Mouse (Mus musculus): ENCODE measurements around the gene Sec61a1. TPM values are rescaled to one million over a fixed set of nuclear protein-coding genes. Genes with fewer than 3 reads are reported as not detected.
A peak's percentile ranks its signal among the peaks of the same experiment; 100 is the strongest.

Sec61a1 gene
- polyA plus RNA-seq, 1 experiment from 2014 or later = 168 TPM

DNA sequence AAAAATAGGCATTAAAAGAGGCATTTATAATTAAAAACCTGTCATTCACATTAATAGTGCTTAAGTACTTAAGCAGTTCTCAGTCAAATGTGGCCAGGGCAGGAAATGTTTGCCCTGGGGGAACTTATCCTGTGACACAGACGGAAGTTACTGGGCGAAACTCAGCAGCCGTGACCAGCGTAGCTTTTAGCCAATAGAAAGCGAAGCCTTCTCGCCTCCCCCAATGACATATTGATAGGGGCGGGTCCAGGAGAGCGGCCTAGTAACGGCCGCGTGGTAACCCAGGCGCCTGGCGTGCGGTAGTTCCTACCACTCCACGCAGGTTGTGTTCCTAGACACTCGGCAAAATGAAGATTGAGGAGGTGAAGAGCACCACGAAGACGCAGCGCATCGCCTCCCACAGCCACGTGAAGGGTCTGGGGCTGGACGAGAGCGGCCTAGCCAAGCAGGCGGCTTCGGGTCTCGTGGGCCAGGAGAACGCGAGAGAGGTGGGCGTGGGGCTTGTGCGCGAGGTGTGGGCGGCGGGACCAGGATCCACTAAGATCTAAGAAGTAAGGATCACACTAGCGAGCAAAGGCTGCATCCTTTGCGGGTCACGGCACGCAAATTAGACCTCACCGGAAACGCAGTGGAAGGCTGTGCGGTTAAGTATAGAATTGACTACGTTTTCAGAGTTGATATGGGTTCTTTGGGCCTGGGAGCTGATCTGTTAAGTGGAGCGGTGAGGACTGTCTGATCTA lies 53.4 kb downstream of the Sec61a1 start, which contains the start of gene Ruvbl1:
Gene Ruvbl1, plus strand, starts transcription at position 229 of the 740 bp plus-strand sequence.
- no peak for TF ChIP-seq CTCF (IDR thresholded peaks at IDR 0.05; ENCODE audit: low read depth)
- no peak for TF ChIP-seq EP300 (optimal IDR thresholded peaks at IDR 0.05)
- ATAC-seq (ENCODE audit: low FRiP score, low TSS enrichment) = peak; percentile 100

DNA sequence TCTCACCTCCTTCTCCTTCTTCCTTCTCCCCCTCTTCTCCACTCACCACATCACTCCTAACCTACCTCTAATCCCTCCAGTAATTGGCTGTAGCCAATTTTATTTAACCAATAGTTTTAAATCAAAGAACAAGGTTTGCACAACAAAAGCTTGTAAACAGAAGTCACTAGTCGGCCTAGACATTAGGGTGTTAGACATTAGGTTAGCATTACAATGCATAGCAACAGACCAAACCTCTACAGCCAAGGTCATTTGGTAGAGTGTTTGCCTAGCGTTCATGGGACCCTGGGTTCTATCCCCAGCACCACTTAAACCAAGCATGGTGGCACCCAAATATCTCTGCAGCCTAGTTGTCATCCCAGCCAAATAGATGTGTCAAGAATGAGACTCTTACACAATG lies 64.2 kb downstream of the Sec61a1 start:
- H3K9me3 ChIP-seq (ENCODE audit: control insufficient read depth, low read length) = no peaks in the 10 kb centered on the region
- no peak overlapping the region for H3K9ac ChIP-seq (ENCODE audit: low read length)
- ATAC-seq (ENCODE audit: low FRiP score, low TSS enrichment) (no peak), DNase-seq (ENCODE audit: low spot score) (no peak)
- H3K4me3 ChIP-seq (ENCODE audit: low read depth, low read length) = no peak overlapping the region
- TF ChIP-seq CTCF (IDR thresholded peaks at IDR 0.05; ENCODE audit: low read depth) (no peak), EP300 (optimal IDR thresholded peaks at IDR 0.05) (no peak)
- no peak overlapping the region for H3K27ac ChIP-seq (replicated peaks)
- WGBS = 61% methylated on average over 2 of the region's 2 CpGs
- no peaks in the 10 kb centered on the region for H3K27me3 ChIP-seq (ENCODE audit: control insufficient read depth, insufficient read depth, low read length)
- no peaks in the 10 kb centered on the region for H3K4me1 ChIP-seq (replicated peaks; ENCODE audit: control insufficient read depth, insufficient read depth)
- H3K4me2 ChIP-seq (replicated peaks; ENCODE audit: low read depth) = no peak overlapping the region
- no peaks in the 10 kb centered on the region for H3K36me3 ChIP-seq (ENCODE audit: control insufficient read depth, insufficient read depth, low read length)

More for the DNA sequence above, 53.4 kb downstream of the Sec61a1 start, which contains the start of gene Ruvbl1:
- Histone ChIP-seq H3K27ac (replicated peaks) (no peak within 1 kb of the TSS), H3K4me2 (replicated peaks; ENCODE audit: low read depth) (peak within 1 kb of the TSS; percentile 87), H3K27me3 (ENCODE audit: control insufficient read depth, insufficient read depth, low read length) (no peaks in the 10 kb centered on the region), H3K36me3 (ENCODE audit: control insufficient read depth, insufficient read depth, low read length) (peaks cover 5% of the 10 kb centered on the region; the same call in 1 of the 2 replicates), H3K4me1 (replicated peaks; ENCODE audit: control insufficient read depth, insufficient read depth) (0 out of 2 replicates have a peak, but pooled peaks cover 4% of the 10 kb centered on the region), H3K4me3 (ENCODE audit: low read depth, low read length) (peak within 1 kb of the TSS; percentile 67), H3K9ac (ENCODE audit: low read length) (peak within 1 kb of the TSS; percentile 76), H3K9me3 (ENCODE audit: control insufficient read depth, low read length) (no peaks in the 10 kb centered on the region)
- 0% methylated on average over 39 of the region's 42 CpGs for WGBS
- peak; percentile 93 for DNase-seq (ENCODE audit: low spot score)

Other genes starting within 250 kb of the Sec61a1 start
- 19.5 and 20.6 TPM in 2 replicates for gene Eefsec, start 72.4 kb downstream of the Sec61a1 start, polyA plus RNA-seq (2015; fragmentation: Nextera tagmentation; extraction: Ambion mirVana)
- gene Ruvbl1, start 53.5 kb downstream of the Sec61a1 start, polyA plus RNA-seq (2015; fragmentation: Nextera tagmentation; extraction: Ambion mirVana) = 35.2 and 37.9 TPM in 2 replicates
- 0.28 and 0.62 TPM in 2 replicates for gene Kbtbd12, start 119.0 kb upstream of the Sec61a1 start, polyA plus RNA-seq (2015; fragmentation: Nextera tagmentation; extraction: Ambion mirVana)
- gene Mgll, start 205.5 kb upstream of the Sec61a1 start, polyA plus RNA-seq (2015; fragmentation: Nextera tagmentation; extraction: Ambion mirVana) = 117 and 127 TPM in 2 replicates

Data from stomach, postnatal 0 days (tissue).